Mouse (Mus musculus) T-helper 17 cell (primary cell): ENCODE data around the gene Utp18.

ENCODE experiments used
- in situ Hi-C, 2 experiments: fragments of 300-600 bp; cut with MboI, MseI; formaldehyde crosslinking; loops; 1 replicate in 1 of 2; 2 replicates in 1 of 2; pipeline ENCODE4 v1.15.1; 2025; ENCODE audit warnings: high pct_unique_total_duplicates in 2 of 2

Utp18 gene

GRCm38 (mm10) chr11:93829971-93830370 is 55.6 kb downstream of the Utp18 start:
- in situ Hi-C loops: no loop called here

GRCm38 (mm10) chr11:93829327-93829679 is 56.3 kb downstream of the Utp18 start:
- in situ Hi-C loops: no loop called here

GRCm38 (mm10) chr11:93828619-93829326 is 56.8 kb downstream of the Utp18 start:
- in situ Hi-C loops: no loop called here

GRCm38 (mm10) chr11:93822261-93822660 is 63.3 kb downstream of the Utp18 start:
- in situ Hi-C loops: loop anchor here in 1 of 2 experiments (25.0 kb wide), 1 partner anchor 1385 kb away; no protein-coding TSS in a partner anchor

GRCm38 (mm10) chr11:93821533-93821932 is 64.0 kb downstream of the Utp18 start:
- in situ Hi-C loops: loop anchor here in 1 of 2 experiments (25.0 kb wide), 1 partner anchor 1384 kb away; no protein-coding TSS in a partner anchor

GRCm38 (mm10) chr11:93817966-93818738 is 67.4 kb downstream of the Utp18 start:
- in situ Hi-C loops: loop anchor here in 1 of 2 experiments (25.0 kb wide), 1 partner anchor 1381 kb away; no protein-coding TSS in a partner anchor

- in situ Hi-C loops: loop anchor here in 1 of 2 experiments (25.0 kb wide), 1 partner anchor 1376 kb away; no protein-coding TSS in a partner anchor
These were observed 72.6 kb downstream of the Utp18 start for GRCm38 (mm10) chr11:93812955-93813354.

- in situ Hi-C loops: loop anchor here in 1 of 2 experiments (25.0 kb wide), 1 partner anchor 1375 kb away; no protein-coding TSS in a partner anchor
These were observed 73.3 kb downstream of the Utp18 start for GRCm38 (mm10) chr11:93812125-93812868.
